Mouse (Mus musculus) hindbrain, embryonic 10.5 days (tissue): ENCODE measurements around the gene Stk38. TPM values are rescaled to one million over a fixed set of nuclear protein-coding genes. Genes with fewer than 3 reads are reported as not detected.
A peak's percentile ranks its signal among the peaks of the same experiment; 100 is the strongest.

Experiments used
- DNase-seq: peaks from one replicate; pipeline ENCODE4 v3.0.0-alpha.2; 2017; ENCODE audit warnings: low spot score
- H3K27ac ChIP-seq: fragments of 300-500 bp; sonication (generic); 2 replicates; pipeline ENCODE4 v1.5.1; 2016; ENCODE audit warnings: mild to moderate bottlenecking, moderate library complexity
- H3K27me3 ChIP-seq: fragments of 300-500 bp; sonication (generic); 2 replicates; pipeline ENCODE4 v1.6.1; 2016; ENCODE audit warnings: mild to moderate bottlenecking; ENCODE audit not compliant: poor library complexity, insufficient read depth, severe bottlenecking
- H3K36me3 ChIP-seq: fragments of 300-500 bp; sonication (generic); 2 replicates; pipeline ENCODE4 v1.6.1; 2016; ENCODE audit warnings: mild to moderate bottlenecking, moderate library complexity
- H3K4me1 ChIP-seq: fragments of 300-500 bp; sonication (generic); replicated peaks from 2 replicates; pipeline ENCODE4 v1.6.1; 2016; ENCODE audit warnings: mild to moderate bottlenecking
- H3K4me3 ChIP-seq: fragments of 300-500 bp; sonication (generic); 2 replicates; pipeline ENCODE4 v1.5.1; 2016; ENCODE audit warnings: mild to moderate bottlenecking, moderate library complexity
- H3K9me3 ChIP-seq: fragments of 300-500 bp; sonication (generic); 2 replicates; pipeline ENCODE4 v1.6.1; 2016; ENCODE audit warnings: mild to moderate bottlenecking, moderate library complexity
- WGBS: fragments of 180-500 bp; shearing (Covaris S2); methylation state at CpG from one replicate; pipeline ENCODE4 v1.1.7; 2016; 5-methylcytosine and 5-hydroxymethylcytosine counted together
- polyA plus RNA-seq: library from polyadenylated mRNA; unstranded; fragments of >200 nt; fragmentation: Nextera tagmentation; extraction: Ambion mirVana; gene quantifications from 2 replicates; pipeline ENCODE4 v1.2.1, GENCODE M21; 2016

The Stk38 gene
- polyA plus RNA-seq, 1 experiment from 2014 or later = 133 TPM

- Histone ChIP-seq H3K27me3 (no peaks in the 10 kb centered on the region), H3K27ac (no peak overlapping the region), H3K36me3 (peaks cover 88% of the 10 kb centered on the region), H3K9me3 (0 out of 2 replicates have a peak, but pooled peaks cover 6% of the 10 kb centered on the region), H3K4me1 (peaks cover 22% of the 10 kb centered on the region), H3K4me3 (no peak overlapping the region)
- no peak for DNase-seq
- WGBS = 78% methylated on average over 10 of the region's 10 CpGs
Observed at GRCm38 (mm10) chr17:28960597-28960996, 47.2 kb downstream of the Stk38 start.

DNA sequence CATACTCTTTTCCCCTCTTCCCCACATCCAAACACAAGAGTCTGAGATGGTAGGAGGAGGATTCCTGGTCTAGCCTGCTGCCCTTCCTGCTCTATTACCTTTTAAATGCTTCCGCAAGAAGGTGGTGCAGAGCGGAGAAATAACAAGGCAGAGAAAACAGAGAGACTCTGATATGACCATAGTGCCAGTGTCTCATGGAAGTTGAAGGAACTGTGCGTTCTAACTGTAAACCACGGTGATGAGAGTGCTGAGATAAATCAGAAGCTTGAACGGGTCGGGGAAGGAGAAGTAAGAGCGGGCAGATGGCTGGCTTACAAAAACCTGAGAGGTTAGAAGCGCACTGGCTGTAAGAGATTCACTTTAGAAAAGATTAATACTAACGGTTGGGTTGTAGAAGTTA lies 53.4 kb downstream of the Stk38 start:
- H3K36me3 ChIP-seq = peaks cover 42% of the 10 kb centered on the region
- no peak for DNase-seq
- 0 out of 2 replicates have a peak, but pooled peaks cover 6% of the 10 kb centered on the region for H3K9me3 ChIP-seq
- peak overlapping the region; percentile 77; the same call in 1 of the 2 replicates for H3K4me3 ChIP-seq
- H3K27ac ChIP-seq = no peak overlapping the region
- H3K27me3 ChIP-seq = no peaks in the 10 kb centered on the region
- peaks cover 25% of the 10 kb centered on the region for H3K4me1 ChIP-seq
- WGBS = 96% methylated on average over 9 of the region's 9 CpGs

GRCm38 (mm10) chr17:28953251-28953650 lies 54.5 kb downstream of the Stk38 start:
- Histone ChIP-seq H3K9me3 (0 out of 2 replicates have a peak, but pooled peaks cover 6% of the 10 kb centered on the region), H3K4me3 (peak overlapping the region; percentile 77), H3K27ac (peak overlapping the region; percentile 99), H3K4me1 (peaks cover 25% of the 10 kb centered on the region), H3K36me3 (peaks cover 36% of the 10 kb centered on the region), H3K27me3 (no peaks in the 10 kb centered on the region)
- DNase-seq = peak; percentile 7
- WGBS = 41% methylated on average over 9 of the region's 9 CpGs

DNA sequence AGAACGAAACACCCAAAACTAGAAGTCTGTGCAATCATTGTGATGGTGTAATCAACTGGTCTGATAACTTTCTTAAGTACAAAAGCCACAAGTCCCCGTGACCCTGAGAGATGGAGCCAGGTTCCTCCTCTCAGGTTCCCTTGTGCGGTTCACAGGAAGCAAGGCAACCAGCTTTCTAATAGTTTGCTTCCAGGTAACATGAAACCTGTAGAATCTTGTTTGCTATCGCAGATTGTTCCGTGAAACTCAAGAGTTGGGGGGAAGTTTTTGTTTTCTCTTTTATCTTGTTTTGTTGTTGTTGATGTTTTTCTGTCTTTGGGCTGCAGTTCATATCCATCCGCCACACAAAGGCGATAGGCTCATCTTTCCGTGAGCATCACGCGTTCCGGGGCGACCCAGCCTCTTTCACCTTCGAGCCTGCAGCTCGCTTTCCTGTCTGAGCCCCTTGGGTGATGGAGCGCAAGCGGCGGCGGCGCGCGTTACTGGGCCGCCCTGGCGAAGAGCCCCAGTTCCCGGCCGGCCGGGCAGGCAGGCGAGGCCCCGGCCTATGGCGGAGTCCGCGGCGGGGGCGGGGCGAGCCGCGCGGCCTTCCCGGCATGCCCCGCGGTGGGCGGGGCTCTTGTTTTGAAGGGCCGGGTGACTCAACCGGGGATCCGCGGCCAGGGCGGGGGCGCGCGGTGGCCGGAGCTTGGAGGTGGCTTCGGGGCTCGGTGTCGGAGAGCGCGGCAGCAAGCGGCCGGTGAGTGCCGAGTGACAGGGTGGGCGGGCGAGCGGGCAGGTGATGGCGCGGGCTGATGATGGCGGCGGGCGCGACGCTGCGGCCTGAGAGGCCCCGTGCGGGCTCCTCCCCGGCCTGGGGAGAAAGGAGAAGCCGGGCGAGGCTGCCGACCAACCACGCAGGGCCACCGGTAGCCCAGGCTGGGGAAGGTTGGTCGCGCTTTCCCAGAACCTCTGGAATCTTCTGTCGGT lies 55.7 kb downstream of the Stk38 start, which contains the start of gene Kctd20:
Gene Kctd20 (plus strand): TSS at position 120 of the 969 bp plus-strand sequence.
- H3K4me1 ChIP-seq = peaks cover 25% of the 10 kb centered on the region
- peak within 1 kb of the TSS; percentile 77 for H3K4me3 ChIP-seq
- H3K27me3 ChIP-seq = no peaks in the 10 kb centered on the region
- peak within 1 kb of the TSS; percentile 99 for H3K27ac ChIP-seq
- 1% methylated on average over 80 of the region's 80 CpGs for WGBS
- H3K9me3 ChIP-seq = peaks cover 11% of the 10 kb centered on the region
- DNase-seq = peak; percentile 94
- H3K36me3 ChIP-seq = peaks cover 29% of the 10 kb centered on the region

- peak overlapping the region; percentile 99 for H3K27ac ChIP-seq
- 78% methylated on average over 4 of the region's 4 CpGs for WGBS
- peaks cover 25% of the 10 kb centered on the region for H3K4me1 ChIP-seq
- DNase-seq = no peak
- H3K27me3 ChIP-seq = no peaks in the 10 kb centered on the region
- peak overlapping the region; percentile 77; the same call in 1 of the 2 replicates for H3K4me3 ChIP-seq
- peaks cover 15% of the 10 kb centered on the region for H3K36me3 ChIP-seq
- H3K9me3 ChIP-seq = peaks cover 6% of the 10 kb centered on the region
Observed at GRCm38 (mm10) chr17:28950751-28951150, 57.0 kb downstream of the Stk38 start.

DNA sequence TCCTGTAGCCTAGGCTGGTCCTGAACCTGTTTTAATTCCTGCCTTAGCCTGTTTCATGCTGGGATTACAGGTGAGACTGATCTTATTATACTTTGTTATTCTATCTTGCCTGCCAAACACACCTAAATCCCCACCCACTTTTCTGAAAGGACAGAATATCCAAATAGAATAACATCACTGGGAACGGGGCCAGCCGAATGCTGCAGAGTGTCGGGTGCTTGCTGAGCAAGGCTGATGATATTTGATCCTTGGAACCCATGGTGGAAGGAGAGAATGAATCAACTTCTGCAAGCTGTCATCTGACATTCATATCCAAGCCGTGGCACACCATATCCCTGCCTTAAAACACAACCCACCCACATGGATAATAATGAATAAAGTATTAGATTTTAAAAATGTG lies 59.1 kb downstream of the Stk38 start:
- Histone ChIP-seq H3K27me3 (no peaks in the 10 kb centered on the region), H3K27ac (no peak overlapping the region), H3K4me3 (no peak overlapping the region), H3K4me1 (peaks cover 16% of the 10 kb centered on the region), H3K9me3 (peaks cover 6% of the 10 kb centered on the region), H3K36me3 (no peaks in the 10 kb centered on the region)
- 80% methylated on average over 4 of the region's 4 CpGs for WGBS
- no peak for DNase-seq

GRCm38 (mm10) chr17:28947011-28947939 lies 60.5 kb downstream of the Stk38 start:
- Histone ChIP-seq H3K9me3 (peaks cover 6% of the 10 kb centered on the region), H3K4me1 (peaks cover 9% of the 10 kb centered on the region), H3K27ac (no peak overlapping the region), H3K4me3 (no peak overlapping the region), H3K27me3 (no peaks in the 10 kb centered on the region), H3K36me3 (no peaks in the 10 kb centered on the region)
- DNase-seq = no peak
- WGBS = 92% methylated on average over 19 of the region's 19 CpGs

DNA sequence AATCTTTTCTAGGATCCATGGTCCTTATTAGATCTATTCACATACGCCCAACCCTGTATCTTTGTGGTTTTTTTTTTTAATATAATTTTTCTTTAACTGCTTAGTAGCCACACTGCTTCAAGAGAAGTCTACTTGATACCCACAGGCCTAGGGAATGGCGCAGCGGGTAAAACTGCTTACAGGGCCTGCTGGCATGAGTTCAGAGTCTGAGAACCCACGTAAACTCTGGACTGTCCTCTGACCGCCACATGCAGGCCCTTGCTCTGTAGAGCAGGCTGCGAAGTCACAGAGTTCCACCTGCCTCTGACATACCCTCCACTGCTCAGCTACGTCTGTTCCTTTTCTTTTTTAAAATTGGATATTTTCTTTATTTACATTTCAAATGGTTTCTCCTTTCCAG lies 63.3 kb downstream of the Stk38 start:
- WGBS = 92% methylated on average over 7 of the region's 7 CpGs
- Histone ChIP-seq H3K27me3 (no peaks in the 10 kb centered on the region), H3K4me3 (no peak overlapping the region), H3K9me3 (peaks cover 6% of the 10 kb centered on the region), H3K36me3 (no peaks in the 10 kb centered on the region), H3K27ac (no peak overlapping the region), H3K4me1 (no peaks in the 10 kb centered on the region)
- no peak for DNase-seq

- Histone ChIP-seq H3K9me3 (peaks cover 6% of the 10 kb centered on the region), H3K27ac (no peak within 1 kb of the TSS), H3K4me1 (no peaks in the 10 kb centered on the region), H3K4me3 (no peak within 1 kb of the TSS), H3K27me3 (no peaks in the 10 kb centered on the region), H3K36me3 (no peaks in the 10 kb centered on the region)
- WGBS = 92% methylated on average over 7 of the region's 7 CpGs
- no peak for DNase-seq
Observed at GRCm38 (mm10) chr17:28943740-28944139, 64.1 kb downstream of the Stk38 start, which contains the start of gene Pxt1. Gene Pxt1 (minus strand): TSS chr17:28943840.

- H3K9me3 ChIP-seq = peaks cover 1% of the 10 kb centered on the region; the same call in 1 of the 2 replicates
- 72% methylated on average over 10 of the region's 11 CpGs for WGBS
- no peaks in the 10 kb centered on the region for H3K4me1 ChIP-seq
- no peak overlapping the region for H3K4me3 ChIP-seq
- no peaks in the 10 kb centered on the region for H3K27me3 ChIP-seq
- no peaks in the 10 kb centered on the region for H3K36me3 ChIP-seq
- no peak for DNase-seq
- H3K27ac ChIP-seq = no peak overlapping the region
Observed at GRCm38 (mm10) chr17:28942101-28942500, 65.7 kb downstream of the Stk38 start.

DNA sequence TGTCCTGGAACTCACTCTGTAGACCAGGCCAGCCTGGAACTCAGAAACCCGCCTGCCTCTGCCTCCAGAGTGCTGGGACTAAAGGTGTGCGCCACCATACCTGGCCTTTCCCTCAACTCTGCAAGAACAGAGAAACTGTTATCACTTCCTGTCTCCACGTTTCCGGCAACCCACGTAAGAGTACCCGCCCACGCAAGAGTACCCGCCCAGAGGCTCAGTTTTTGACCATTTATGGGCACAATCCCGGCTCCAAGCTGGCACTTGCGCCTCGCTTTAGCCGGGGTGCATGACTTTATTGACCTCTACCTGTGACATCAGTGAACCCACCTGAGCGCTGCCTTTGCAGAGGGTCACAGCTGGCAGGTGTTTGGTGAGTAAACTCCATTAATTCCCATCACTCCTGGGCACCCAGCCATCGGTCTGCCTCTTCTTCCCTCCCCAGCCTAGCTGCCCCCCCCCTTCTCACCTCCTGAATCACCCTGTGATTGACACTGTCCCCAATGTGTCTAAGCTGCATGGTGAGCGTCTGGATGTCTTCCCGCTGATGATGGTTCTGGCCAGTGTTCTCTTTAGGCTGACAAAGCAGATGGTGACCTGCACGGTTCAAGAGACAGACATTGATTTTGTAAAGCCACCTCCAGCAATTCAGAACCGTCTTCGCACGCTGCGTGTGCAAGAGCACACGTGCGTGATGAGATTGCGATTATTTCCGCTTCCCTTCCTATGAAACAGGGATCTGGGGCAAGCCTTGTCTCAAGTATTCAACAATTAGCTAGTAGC lies 66.8 kb downstream of the Stk38 start:
- DNase-seq = no peak
- H3K27ac ChIP-seq = no peak overlapping the region
- no peaks in the 10 kb centered on the region for H3K36me3 ChIP-seq
- WGBS = 93% methylated on average over 25 of the region's 25 CpGs
- H3K4me1 ChIP-seq = no peaks in the 10 kb centered on the region
- H3K27me3 ChIP-seq = no peaks in the 10 kb centered on the region
- no peak overlapping the region for H3K4me3 ChIP-seq
- peaks cover 7% of the 10 kb centered on the region; the same call in 1 of the 2 replicates for H3K9me3 ChIP-seq
